Mouse (Mus musculus) adrenal gland, postnatal 36 days (tissue): ENCODE results near the gene Cacna1d. TPM values are rescaled to one million over a fixed set of nuclear protein-coding genes. Genes with fewer than 3 reads are reported as not detected.

Experiments used
- DNase-seq, 2 experiments: peaks; one replicate each; pipeline ENCODE4 v3.0.0; 2021; ENCODE audit warnings: mixed read lengths in 1 of 2
- total RNA-seq, 2 experiments: library from RNA; stranded (reverse); gene quantifications; 2 replicates each; pipeline ENCODE4 v1.2.3; 2021

Cacna1d gene
- total RNA-seq, 2 experiments from 2014 or later: 11.2 to 16.6 TPM

- no peak for DNase-seq
Measured at GRCm38 (mm10) chr14:30261561-30262251, 229.5 kb downstream of the Cacna1d start.

GRCm38 (mm10) chr14:30257626-30258025, 233.6 kb downstream of the Cacna1d start:
- no peak for DNase-seq

GRCm38 (mm10) chr14:30256486-30256885, 234.8 kb downstream of the Cacna1d start:
- DNase-seq: no peak

GRCm38 (mm10) chr14:30255701-30256400, 235.4 kb downstream of the Cacna1d start:
- DNase-seq: peak in 1 of 2 experiments; percentile 20

- DNase-seq: no peak
Measured at GRCm38 (mm10) chr14:30254776-30255175, 236.5 kb downstream of the Cacna1d start.

GRCm38 (mm10) chr14:30252824-30253223, 238.4 kb downstream of the Cacna1d start:
- DNase-seq: no peak

- DNase-seq: no peak
Measured at GRCm38 (mm10) chr14:30251351-30251750, 239.9 kb downstream of the Cacna1d start.

- no peak for DNase-seq
Measured at GRCm38 (mm10) chr14:30249591-30249990, 241.7 kb downstream of the Cacna1d start.

- no peak for DNase-seq
Measured at GRCm38 (mm10) chr14:30248811-30249210, 242.4 kb downstream of the Cacna1d start.

- DNase-seq: no peak
Measured at GRCm38 (mm10) chr14:30248121-30248520, 243.1 kb downstream of the Cacna1d start.

GRCm38 (mm10) chr14:30247606-30248005, 243.6 kb downstream of the Cacna1d start:
- DNase-seq: no peak

- no peak for DNase-seq
Measured at GRCm38 (mm10) chr14:30244776-30245175, 246.5 kb downstream of the Cacna1d start.

- no peak for DNase-seq
Measured at GRCm38 (mm10) chr14:30242818-30243205, 248.4 kb downstream of the Cacna1d start.

- no peak for DNase-seq
Measured at GRCm38 (mm10) chr14:30242166-30242817, 249.0 kb downstream of the Cacna1d start.

GRCm38 (mm10) chr14:30240916-30241515, 250.2 kb downstream of the Cacna1d start:
- DNase-seq: no peak

GRCm38 (mm10) chr14:30238807-30239206, 252.4 kb downstream of the Cacna1d start:
- no peak for DNase-seq

- DNase-seq: peak; percentile 56 to 65
Measured at GRCm38 (mm10) chr14:30225161-30225560, 266.1 kb downstream of the Cacna1d start.

- DNase-seq: no peak
Measured at GRCm38 (mm10) chr14:30222101-30222500, 269.2 kb downstream of the Cacna1d start.

- DNase-seq: no peak
Measured at GRCm38 (mm10) chr14:30219851-30220250, 271.4 kb downstream of the Cacna1d start.

- DNase-seq: peak; percentile 86 to 90
Measured at GRCm38 (mm10) chr14:30218114-30218513, 273.1 kb downstream of the Cacna1d start.

GRCm38 (mm10) chr14:30217124-30217523, 274.1 kb downstream of the Cacna1d start:
- DNase-seq: no peak

- DNase-seq: no peak
Measured at GRCm38 (mm10) chr14:30208156-30208555, 283.1 kb downstream of the Cacna1d start.

- no peak for DNase-seq
Measured at GRCm38 (mm10) chr14:30205821-30206220, 285.4 kb downstream of the Cacna1d start.
